Mouse (Mus musculus) lung, adult 2 months (tissue): ENCODE measurements around the gene Zfp809.

ENCODE experiments used
- CTCF ChIP-seq: fragments of 200-500 bp; IDR thresholded peaks from 2 replicates; pipeline ENCODE4 v1.5.1; 2011; ENCODE audit warnings: mild to moderate bottlenecking, low read length, control low read depth; ENCODE audit not compliant: insufficient read depth
- POLR2A ChIP-seq: fragments of 200-500 bp; IDR thresholded peaks from 2 replicates; pipeline ENCODE4 v1.6.1; 2011; ENCODE audit warnings: low read depth, mild to moderate bottlenecking, control low read depth, low read length, borderline replicate concordance; ENCODE audit errors: extremely low read depth

GRCm38 (mm10) chr9:22217858-22218493, 7.5 kb upstream of the Zfp809 start:
- no peak for TF ChIP-seq CTCF
- peak; percentile 55; the same call in 1 of the 2 replicates for TF ChIP-seq POLR2A
